Mouse (Mus musculus) CH12.LX (cell line): ENCODE results near the gene Tomm6. TPM values are rescaled to one million over a fixed set of nuclear protein-coding genes. Genes with fewer than 3 reads are reported as not detected.

Experiments
- DNase-seq: peaks from one replicate; pipeline ENCODE4 v3.0.0-alpha.2; 2013; ENCODE audit errors: extremely low read depth
- H3K27ac ChIP-seq: 2 replicates; pipeline ENCODE4 v1.5.1; 2012; ENCODE audit warnings: low read depth, mild to moderate bottlenecking, control low read depth, moderate library complexity; ENCODE audit not compliant: insufficient read depth
- H3K27me3 ChIP-seq: replicated peaks from 2 replicates; pipeline ENCODE3; 2012; ENCODE audit warnings: inconsistent platforms
- H3K36me3 ChIP-seq, 2 experiments: replicated peaks in 1 of 2; 2 replicates each; pipeline versions ENCODE3 to v1.6.1; 2012; ENCODE audit warnings: inconsistent platforms in 1 of 2, low read length in 1 of 2, mild to moderate bottlenecking in 1 of 2, mixed read lengths in 1 of 2, moderate library complexity in 1 of 2; ENCODE audit not compliant: control insufficient read depth in 1 of 2, insufficient read depth in 1 of 2
- H3K4me1 ChIP-seq, 2 experiments: 2 replicates each; pipeline ENCODE4 v1.6.1; 2012; ENCODE audit warnings: inconsistent platforms in 1 of 2, moderate library complexity in 1 of 2; ENCODE audit not compliant: insufficient read depth in 2 of 2, control insufficient read depth in 1 of 2
- H3K4me2 ChIP-seq: 2 replicates; pipeline ENCODE4 v1.6.1; 2012; ENCODE audit warnings: low read depth, mild to moderate bottlenecking, control low read depth; ENCODE audit not compliant: poor library complexity, insufficient read depth, severe bottlenecking
- H3K4me3 ChIP-seq, 3 experiments: fragments of 150-350 bp in 1 of 3; sonication (generic) in 1 of 3; replicated peaks in 1 of 3; 2 replicates each; pipeline versions ENCODE3 to v1.5.1; 2011 to 2012; ENCODE audit warnings: low read depth in 2 of 3, low read length in 2 of 3, mild to moderate bottlenecking in 2 of 3, moderate library complexity in 2 of 3, control low read depth in 1 of 3, improper control_type of control experiment in 1 of 3, inconsistent platforms in 1 of 3, mixed read lengths in 1 of 3; ENCODE audit not compliant: poor library complexity in 1 of 3
- H3K79me2 ChIP-seq: replicated peaks from 2 replicates; pipeline ENCODE4 v1.6.1; 2012; ENCODE audit warnings: mild to moderate bottlenecking, moderate library complexity; ENCODE audit not compliant: control insufficient read depth, poor library complexity, insufficient read depth, severe bottlenecking; ENCODE audit errors: extremely low read depth
- H3K9ac ChIP-seq: 2 replicates; pipeline ENCODE4 v1.6.1; 2012; ENCODE audit warnings: low read depth, mild to moderate bottlenecking, control low read depth, moderate library complexity; ENCODE audit not compliant: insufficient read depth
- H3K9me3 ChIP-seq: replicated peaks from 2 replicates; pipeline ENCODE3; 2012; ENCODE audit warnings: low read length, inconsistent platforms, mixed read lengths
- CHD1 ChIP-seq: IDR thresholded peaks from 2 replicates; pipeline ENCODE4 v1.6.1; 2012; ENCODE audit warnings: low read depth, low read length, improper control_type of control experiment, inconsistent platforms
- CTCF ChIP-seq, 2 experiments: IDR thresholded peaks in 1 of 2; conservative IDR thresholded peaks in 1 of 2; 2 replicates each; pipeline ENCODE4 v1.5.1; 2011 to 2012; ENCODE audit warnings: low read depth in 2 of 2, low read length in 2 of 2, improper control_type of control experiment in 1 of 2, inconsistent platforms in 1 of 2, mild to moderate bottlenecking in 1 of 2, moderate library complexity in 1 of 2
- ELF1 ChIP-seq: IDR thresholded peaks from 2 replicates; pipeline ENCODE4 v1.6.1; 2014; ENCODE audit warnings: low read depth, mild to moderate bottlenecking, inconsistent platforms, low read length, improper control_type of control experiment
- EP300 ChIP-seq: IDR thresholded peaks from 2 replicates; pipeline ENCODE4 v1.6.1; 2011; ENCODE audit warnings: low read length, improper control_type of control experiment
- GABPA ChIP-seq: IDR thresholded peaks from 2 replicates; pipeline ENCODE4 v1.6.1; 2012; ENCODE audit warnings: low read depth, low read length, improper control_type of control experiment, inconsistent platforms; ENCODE audit not compliant: insufficient replicate concordance
- JUN ChIP-seq: IDR thresholded peaks from 2 replicates; pipeline ENCODE4 v1.6.1; 2011; ENCODE audit warnings: low read depth, mild to moderate bottlenecking, low read length, improper control_type of control experiment, moderate library complexity; ENCODE audit not compliant: insufficient read depth
- MXI1 ChIP-seq: IDR thresholded peaks from 2 replicates; pipeline ENCODE4 v1.6.1; 2011; ENCODE audit warnings: mild to moderate bottlenecking, low read depth, low read length, improper control_type of control experiment
- MYC ChIP-seq: IDR thresholded peaks from 2 replicates; pipeline ENCODE4 v1.6.1; 2011; ENCODE audit warnings: low read depth, mild to moderate bottlenecking, improper control_type of control experiment, low read length
- SIN3A ChIP-seq: IDR thresholded peaks from 2 replicates; pipeline ENCODE4 v1.6.1; 2012; ENCODE audit warnings: low read length, improper control_type of control experiment, inconsistent platforms
- TCF12 ChIP-seq: IDR thresholded peaks from 2 replicates; pipeline ENCODE4 v1.6.1; 2014; ENCODE audit warnings: low read depth, mild to moderate bottlenecking, inconsistent platforms, low read length, improper control_type of control experiment
- dilution Hi-C: fragments of 300-500 bp; cut with MboI; formaldehyde crosslinking; loops from 2 replicates; pipeline ENCODE4 v1.14.3; 2020; ENCODE audit warnings: low sequenced_read_pairs; ENCODE audit not compliant: extremely low pct_unique_long_range_greater_than_20kb, extremely low pct_ligation_motif_present
- in situ Hi-C: fragments of 300-500 bp; cut with MboI; formaldehyde crosslinking; loops from 3 replicates; pipeline ENCODE4 v1.14.3; 2019; ENCODE audit warnings: low sequenced_read_pairs, low pct_ligation_motif_present, low pct_unique_long_range_greater_than_20kb, mixed read lengths
- polyA plus RNA-seq: library from polyadenylated mRNA; unstranded; fragments of >175 nt; gene quantifications from 2 replicates; pipeline ENCODE4 v1.2.1, GENCODE M21; 2012; ENCODE audit warnings: low read depth; ENCODE audit not compliant: insufficient read length
- total RNA-seq, 2 experiments: library from RNA; depleted of rRNA; stranded (reverse); fragments of 300-350 nt in 1 of 2; fragments of >200 nt in 1 of 2; gene quantifications; 2 replicates each; pipeline ENCODE4 v1.2.3; 2012 to 2014

Tomm6 gene
- total and polyA plus RNA-seq, 3 experiments = 26.4 to 424 (median 46.1) TPM

GRCm38 (mm10) chr17:47708972-47709371 lies 20.8 kb upstream of the Tomm6 start:
- Histone ChIP-seq H3K36me3 (no peaks in the 10 kb centered on the region), H3K4me2 (no peak overlapping the region), H3K4me1 (peaks cover 6 to 7% of the 10 kb centered on the region in 2 experiments; a peak in 3 of 4 replicates), H3K9ac (no peak overlapping the region), H3K79me2 (no peaks in the 10 kb centered on the region), H3K9me3 (no peaks in the 10 kb centered on the region), H3K4me3 (no peak overlapping the region), H3K27ac (no peak overlapping the region), H3K27me3 (peaks cover 35% of the 10 kb centered on the region)
- in situ Hi-C loops = no loop called here
- no peak for DNase-seq
- dilution Hi-C loops = no loop called here
- TF ChIP-seq CTCF (conservative IDR thresholded peaks at IDR 0.05 in 1 of 2, IDR thresholded peaks at IDR 0.05 in 1 of 2; ENCODE audit: low read depth in 2 of 2, low read length in 2 of 2) = no peak
- TF ChIP-seq CHD1 = no peak
- no peak for TF ChIP-seq SIN3A
- TF ChIP-seq TCF12 = no peak
- TF ChIP-seq MXI1 = no peak
- no peak for TF ChIP-seq JUN

DNA sequence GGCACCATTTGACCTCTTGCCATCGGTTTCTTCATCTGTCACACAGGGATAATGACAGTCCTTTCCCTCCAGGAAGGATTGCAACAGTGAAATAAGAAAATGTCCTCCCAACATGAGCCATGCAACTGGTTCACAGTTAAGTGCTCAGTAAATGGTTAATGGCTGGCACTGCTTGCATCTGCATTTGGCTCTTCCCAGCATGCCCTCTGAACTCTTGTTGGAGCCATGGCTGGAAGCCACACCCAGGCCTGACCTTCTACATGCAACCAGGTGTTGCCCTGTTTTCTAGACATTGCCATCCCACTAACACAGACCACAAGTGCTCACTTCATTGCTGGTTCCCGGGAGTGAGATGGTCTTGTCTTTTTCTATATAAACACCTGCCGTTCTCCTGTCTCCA lies 19.8 kb upstream of the Tomm6 start:
- Histone ChIP-seq H3K79me2 (no peaks in the 10 kb centered on the region), H3K27ac (no peak overlapping the region), H3K4me1 (peaks cover 6 to 7% of the 10 kb centered on the region in 2 experiments; a peak in 3 of 4 replicates), H3K36me3 (peaks cover 0 to 3% of the 10 kb centered on the region in 2 experiments), H3K9ac (no peak overlapping the region), H3K4me3 (no peak overlapping the region), H3K27me3 (peaks cover 32% of the 10 kb centered on the region), H3K9me3 (no peaks in the 10 kb centered on the region), H3K4me2 (no peak overlapping the region)
- no peak for DNase-seq
- TF ChIP-seq MYC = no peak
- no peak for TF ChIP-seq TCF12
- TF ChIP-seq EP300 = no peak
- no peak for TF ChIP-seq ELF1
- TF ChIP-seq GABPA = no peak
- in situ Hi-C loops (no loop called here), dilution Hi-C loops (no loop called here)

DNA sequence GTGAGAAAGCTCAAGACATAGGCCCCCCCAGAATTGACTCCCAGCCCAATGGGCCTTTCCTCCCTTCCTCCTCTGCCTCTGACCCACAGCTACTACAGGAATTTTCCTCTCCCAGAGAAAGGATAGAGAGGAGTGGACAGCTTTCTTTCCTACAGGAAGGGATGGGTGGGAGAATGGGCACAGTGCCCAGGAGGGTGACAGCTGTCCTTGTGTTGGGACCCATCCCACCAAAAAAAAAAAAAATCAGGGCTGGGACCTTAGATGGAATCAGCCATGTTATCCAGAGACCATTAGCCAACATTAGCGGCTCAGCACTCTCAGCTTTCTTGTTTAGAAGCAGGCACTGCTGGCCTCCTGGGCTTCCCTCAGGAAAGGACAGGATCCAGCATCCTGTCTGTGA lies 18.0 kb upstream of the Tomm6 start:
- dilution Hi-C loops (no loop called here), in situ Hi-C loops (no loop called here)
- Histone ChIP-seq H3K9ac (no peak overlapping the region), H3K4me3 (no peak overlapping the region), H3K9me3 (no peaks in the 10 kb centered on the region), H3K27me3 (peaks cover 26% of the 10 kb centered on the region), H3K27ac (no peak overlapping the region), H3K36me3 (peaks cover 2 to 11% of the 10 kb centered on the region in 2 experiments), H3K79me2 (no peaks in the 10 kb centered on the region), H3K4me1 (peaks cover 6 to 7% of the 10 kb centered on the region in 2 experiments; a peak in 3 of 4 replicates), H3K4me2 (no peak overlapping the region)
- TF ChIP-seq CTCF (conservative IDR thresholded peaks at IDR 0.05 in 1 of 2, IDR thresholded peaks at IDR 0.05 in 1 of 2; ENCODE audit: low read depth in 2 of 2, low read length in 2 of 2) (no peak), MYC (no peak)
- DNase-seq = no peak
